Mouse (Mus musculus) liver, embryonic 14.5 days (tissue): ENCODE data around the gene Rapgef6.

ENCODE experiments used
- CTCF ChIP-seq: IDR thresholded peaks from 2 replicates; pipeline ENCODE4 v1.5.1; 2016; ENCODE audit warnings: antibody characterized with exemption, low read depth, control low read depth
- EP300 ChIP-seq: IDR thresholded peaks from 2 replicates; pipeline ENCODE4 v1.6.1; 2016; ENCODE audit warnings: antibody characterized with exemption, low read depth

- TF ChIP-seq CTCF (no peak), EP300 (no peak)
Observed at GRCm38 (mm10) chr11:54744231-54744630, 221.6 kb downstream of the Rapgef6 start.
